ENCODE assay signal across 8 mouse cellular contexts in the genomic region with DNA sequence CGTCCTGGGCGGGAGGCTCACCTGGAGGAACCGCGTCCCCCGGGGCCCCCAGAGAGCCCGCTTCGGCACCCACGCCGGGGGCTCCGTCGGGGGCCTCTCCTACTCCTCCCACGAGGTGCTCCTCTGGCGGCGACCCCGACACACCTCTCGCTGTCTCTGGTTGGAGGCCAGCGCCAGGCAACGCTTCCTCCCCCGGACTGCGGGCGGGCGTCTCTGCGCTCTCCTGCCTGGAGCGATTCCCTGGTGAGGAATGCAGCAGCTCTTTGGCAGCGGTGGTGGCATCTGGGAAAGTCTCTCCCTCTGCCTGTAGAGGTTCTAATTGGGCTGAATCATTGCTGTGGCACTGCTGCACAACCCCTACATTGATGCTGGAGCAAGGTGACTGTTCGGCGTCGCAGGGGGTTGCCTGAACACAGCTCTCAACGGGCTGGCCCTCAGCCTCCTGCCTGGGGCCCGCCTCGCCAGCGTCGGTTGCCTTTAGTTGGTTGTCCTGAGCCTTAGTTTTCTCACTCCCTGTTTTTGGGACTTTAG.
DNase-seq lines count a peak whose midpoint lies in the region; ATAC-seq lines count a peak whose summit lies in the region.

No protein-coding gene starts in this region.

- H3K4me3 ChIP-seq in forebrain, embryonic 16.5 days (replicated peaks; ENCODE audit: low read length), result peak overlapping the region; percentile 51
- H3K4me3 ChIP-seq in liver, embryonic 13.5 days (replicated peaks), result peak overlapping the region; percentile 70
- H3K4me3 ChIP-seq in neural tube, embryonic 15.5 days (replicated peaks), result peak overlapping the region; percentile 47

- ATAC-seq in forebrain, embryonic 16.5 days, result no peak
- peak; percentile 0 for ATAC-seq in inflammation-experienced regulatory T-cells, adult 6 months
- no peak for ATAC-seq in liver, embryonic 13.5 days (ENCODE audit: low read depth)
- ATAC-seq in neural tube, embryonic 15.5 days (ENCODE audit: low FRiP score), result 0 out of 2 replicates have a peak, but pooled peaks have one; percentile 20

- H3K4me1 ChIP-seq in forebrain, embryonic 16.5 days (replicated peaks; ENCODE audit: control insufficient read depth, insufficient read depth, low read length), result peaks cover 23% of the 10 kb centered on the region
- H3K4me1 ChIP-seq in liver, embryonic 13.5 days (replicated peaks), result peaks cover 29% of the 10 kb centered on the region
- peaks cover 25% of the 10 kb centered on the region for H3K4me1 ChIP-seq in neural tube, embryonic 15.5 days

- no peaks in the 10 kb centered on the region for H3K9me3 ChIP-seq in forebrain, embryonic 16.5 days (ENCODE audit: control insufficient read depth, low read length)
- H3K9me3 ChIP-seq in liver, embryonic 13.5 days (replicated peaks), result no peaks in the 10 kb centered on the region
- no peaks in the 10 kb centered on the region for H3K9me3 ChIP-seq in neural tube, embryonic 15.5 days (replicated peaks)

- peak overlapping the region; percentile 66 for H3K4me2 ChIP-seq in forebrain, embryonic 16.5 days (ENCODE audit: low read length)
- H3K4me2 ChIP-seq in liver, embryonic 13.5 days, result peak overlapping the region; percentile 72
- H3K4me2 ChIP-seq in neural tube, embryonic 15.5 days, result peak overlapping the region; percentile 66

- no peak overlapping the region for H3K9ac ChIP-seq in forebrain, embryonic 16.5 days (replicated peaks; ENCODE audit: low read depth, low read length)
- peak overlapping the region; percentile 54; the same call in 1 of the 2 replicates for H3K9ac ChIP-seq in liver, embryonic 13.5 days
- no peak overlapping the region for H3K9ac ChIP-seq in neural tube, embryonic 15.5 days (replicated peaks)

- intact Hi-C loops in gastrocnemius, postnatal 36 days (cut with DNase I), result loop anchor here (5.0 kb wide), 1 partner anchor 68 kb away; no protein-coding TSS in a partner anchor

- no peaks in the 10 kb centered on the region for H3K36me3 ChIP-seq in forebrain, embryonic 16.5 days (ENCODE audit: control insufficient read depth, insufficient read depth)
- no peaks in the 10 kb centered on the region for H3K36me3 ChIP-seq in liver, embryonic 13.5 days
- H3K36me3 ChIP-seq in neural tube, embryonic 15.5 days, result no peaks in the 10 kb centered on the region

- DNase-seq in gastrocnemius, postnatal 10 days, result peak; percentile 36
- no peak for DNase-seq in gastrocnemius, postnatal 36 days
- peak; percentile 62 for DNase-seq in adipocyte (ENCODE audit: low spot score)
- no peak for DNase-seq in liver, embryonic 13.5 days
- DNase-seq in cerebellum, adult 11 months, result no peak

- WGBS in forebrain, embryonic 16.5 days, result 2% methylated on average over 32 of the region's 33 CpGs
- WGBS in liver, embryonic 13.5 days (ENCODE audit: insufficient replicate concordance), result 4% methylated on average over 33 of the region's 33 CpGs
- 0% methylated on average over 33 of the region's 33 CpGs for WGBS in neural tube, embryonic 15.5 days

- peaks cover 59% of the 10 kb centered on the region for H3K27me3 ChIP-seq in forebrain, embryonic 16.5 days (replicated peaks; ENCODE audit: control insufficient read depth, insufficient read depth, low read length)
- peaks cover 88% of the 10 kb centered on the region for H3K27me3 ChIP-seq in liver, embryonic 13.5 days
- peaks cover 70% of the 10 kb centered on the region for H3K27me3 ChIP-seq in neural tube, embryonic 15.5 days (replicated peaks)

- H3K27ac ChIP-seq in forebrain, embryonic 16.5 days (ENCODE audit: low read length), result no peak overlapping the region
- H3K27ac ChIP-seq in liver, embryonic 13.5 days, result no peak overlapping the region
- no peak overlapping the region for H3K27ac ChIP-seq in neural tube, embryonic 15.5 days (replicated peaks)

Comparison
In these comparisons a context has a peak if more than half of its experiments do, and no peak if none do; other contexts are left out.
1. DNase-seq: peak in gastrocnemius, postnatal 10 days (single experiment) and adipocyte (single experiment); none in gastrocnemius, postnatal 36 days (0 of 2), liver, embryonic 13.5 days (single experiment) and cerebellum, adult 11 months (single experiment).
2. ATAC-seq: peak in inflammation-experienced regulatory T-cells, adult 6 months (single experiment) and neural tube, embryonic 15.5 days (single experiment); none in forebrain, embryonic 16.5 days (single experiment) and liver, embryonic 13.5 days (single experiment).
3. Peak in every context shown above with its lines, with median percentiles within 50 percentile points of each other: H3K4me2 ChIP-seq and H3K4me3 ChIP-seq.